Mouse (Mus musculus) intestine, embryonic 15.5 days (tissue): Measurements from ENCODE around the gene Lman2l. TPM values are rescaled to one million over a fixed set of nuclear protein-coding genes. Genes with fewer than 3 reads are reported as not detected.

Experiments
- ATAC-seq: fragments of 200-750 bp; cut with Nextera tagmentation; 2 replicates; pipeline ENCODE4 v1.8.0; 2017; ENCODE audit warnings: moderate TSS enrichment, moderate library complexity
- H3K27ac ChIP-seq: fragments of 300-500 bp; sonication (generic); 2 replicates; pipeline ENCODE4 v1.5.1; 2015; ENCODE audit warnings: mild to moderate bottlenecking, inconsistent platforms
- H3K27me3 ChIP-seq: fragments of 300-500 bp; sonication (generic); replicated peaks from 2 replicates; pipeline ENCODE4 v1.6.1; 2015; ENCODE audit warnings: inconsistent platforms
- H3K36me3 ChIP-seq: fragments of 300-500 bp; sonication (generic); 2 replicates; pipeline ENCODE4 v1.6.1; 2015; ENCODE audit warnings: inconsistent platforms
- H3K4me1 ChIP-seq: fragments of 300-500 bp; sonication (generic); replicated peaks from 2 replicates; pipeline ENCODE4 v1.6.1; 2015; ENCODE audit warnings: inconsistent platforms
- H3K4me2 ChIP-seq: fragments of 300-500 bp; sonication (generic); replicated peaks from 2 replicates; pipeline ENCODE4 v1.6.1; 2015; ENCODE audit warnings: mild to moderate bottlenecking, inconsistent platforms
- H3K4me3 ChIP-seq: fragments of 300-500 bp; sonication (generic); replicated peaks from 2 replicates; pipeline ENCODE4 v1.5.1; 2015; ENCODE audit warnings: inconsistent platforms
- H3K9ac ChIP-seq: fragments of 300-500 bp; sonication (generic); 2 replicates; pipeline ENCODE4 v1.6.1; 2015; ENCODE audit warnings: inconsistent platforms
- H3K9me3 ChIP-seq: fragments of 300-500 bp; sonication (generic); 2 replicates; pipeline ENCODE4 v1.6.1; 2016; ENCODE audit warnings: inconsistent platforms
- WGBS: fragments of 180-500 bp; shearing (Covaris S2); methylation state at CpG from one replicate; pipeline ENCODE4 v1.1.7; 2015; 5-methylcytosine and 5-hydroxymethylcytosine counted together
- polyA plus RNA-seq: library from polyadenylated mRNA; unstranded; fragments of >200 nt; fragmentation: Nextera tagmentation; extraction: Ambion mirVana; gene quantifications from 2 replicates; pipeline ENCODE4 v1.2.1, GENCODE M21; 2015

Lman2l gene
- 32.7 and 33.3 TPM in 2 replicates for polyA plus RNA-seq

DNA sequence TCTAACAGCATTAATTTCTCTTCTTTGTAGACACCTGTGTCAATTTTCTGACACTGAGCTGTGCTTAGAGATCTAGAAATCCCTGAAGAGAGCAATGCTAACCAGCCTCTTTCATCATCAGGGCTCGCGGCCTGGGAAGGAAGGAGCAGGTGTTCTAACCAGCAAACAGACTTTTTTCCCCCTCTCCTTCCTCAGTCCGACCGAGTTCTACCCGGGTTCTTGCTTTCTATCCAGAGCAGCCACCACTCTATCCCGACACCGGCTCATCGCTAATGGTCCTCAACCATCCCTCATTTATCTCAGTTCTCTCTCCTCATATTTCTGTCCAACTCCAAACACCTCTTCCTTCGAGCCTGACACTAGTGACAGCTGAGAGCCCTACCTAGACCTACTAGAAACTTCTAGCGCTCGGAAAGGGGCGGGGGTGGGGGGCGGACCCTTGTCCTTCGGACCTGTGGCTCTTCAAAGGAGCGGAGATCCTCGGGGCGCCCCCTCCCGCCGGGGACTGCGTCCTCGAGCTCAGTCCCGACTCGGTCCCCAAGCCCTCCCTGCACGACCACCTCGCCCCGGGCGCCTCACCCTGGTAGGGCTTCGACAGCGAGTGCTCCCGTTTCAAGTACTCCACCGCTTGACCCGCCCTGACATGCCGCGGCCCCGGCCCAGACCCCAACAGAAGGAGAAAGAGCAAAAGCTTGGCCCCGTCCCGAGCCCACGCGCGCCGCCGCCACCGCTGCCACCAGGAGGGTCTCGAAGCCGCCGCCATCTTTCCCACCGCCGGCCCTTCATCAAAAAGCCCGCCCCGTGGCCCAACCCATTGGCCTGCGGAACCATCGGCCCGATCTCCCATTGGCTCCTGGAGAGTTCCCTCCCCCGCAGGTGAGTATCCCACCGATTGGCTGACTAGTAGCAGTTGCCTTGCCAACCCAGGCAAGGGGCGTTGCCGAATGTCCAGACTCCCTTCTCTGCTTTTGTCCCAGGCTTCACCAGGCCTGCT lies at the start of gene Lman2l:
TSS of gene Lman2l (minus strand) at position 801 of the 994 bp plus-strand sequence.
- Histone ChIP-seq H3K4me3 (peak within 1 kb of the TSS; percentile 91), H3K27me3 (no peaks in the 10 kb centered on the region), H3K9me3 (no peaks in the 10 kb centered on the region), H3K4me1 (0 out of 2 replicates have a peak, but pooled peaks cover 9% of the 10 kb centered on the region), H3K36me3 (no peaks in the 10 kb centered on the region), H3K4me2 (peak within 1 kb of the TSS; percentile 78), H3K9ac (peak within 1 kb of the TSS; percentile 71), H3K27ac (peak within 1 kb of the TSS; percentile 75)
- ATAC-seq = peak; percentile 100
- WGBS = under 1% methylated on average over 57 of the region's 57 CpGs

DNA sequence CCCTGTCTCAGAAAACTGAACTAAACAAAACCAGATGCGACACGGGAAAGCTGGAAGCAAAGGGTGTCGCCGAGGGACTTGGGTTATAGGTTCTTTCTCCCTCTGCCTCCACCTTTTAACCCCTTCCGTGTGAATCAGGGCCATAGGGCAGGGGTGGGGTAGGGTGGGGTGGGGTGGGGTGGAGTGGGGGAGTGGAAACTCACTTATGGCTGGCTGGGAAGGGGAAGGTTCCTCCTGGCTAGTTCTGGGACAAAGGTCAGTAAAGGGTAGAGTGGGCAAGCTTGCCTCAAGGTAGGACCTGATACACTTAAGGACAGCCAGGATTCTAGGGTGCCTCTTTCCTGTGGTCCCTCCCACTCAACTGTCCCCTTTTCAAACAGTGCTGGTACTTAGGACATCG lies 48.2 kb upstream of the Lman2l start:
- H3K27ac ChIP-seq = 0 out of 2 replicates have a peak overlapping the region, but pooled peaks have one; percentile 36
- peaks cover 16% of the 10 kb centered on the region for H3K4me1 ChIP-seq
- no peak overlapping the region; the same call in 1 of the 2 replicates for H3K4me2 ChIP-seq
- no peaks in the 10 kb centered on the region for H3K27me3 ChIP-seq
- H3K9ac ChIP-seq = no peak overlapping the region
- H3K36me3 ChIP-seq = no peaks in the 10 kb centered on the region
- no peaks in the 10 kb centered on the region for H3K9me3 ChIP-seq
- peak; percentile 72 for ATAC-seq
- whole genome bisulfite sequencing = 61% methylated on average over 6 of the region's 6 CpGs
- H3K4me3 ChIP-seq = no peak overlapping the region

DNA sequence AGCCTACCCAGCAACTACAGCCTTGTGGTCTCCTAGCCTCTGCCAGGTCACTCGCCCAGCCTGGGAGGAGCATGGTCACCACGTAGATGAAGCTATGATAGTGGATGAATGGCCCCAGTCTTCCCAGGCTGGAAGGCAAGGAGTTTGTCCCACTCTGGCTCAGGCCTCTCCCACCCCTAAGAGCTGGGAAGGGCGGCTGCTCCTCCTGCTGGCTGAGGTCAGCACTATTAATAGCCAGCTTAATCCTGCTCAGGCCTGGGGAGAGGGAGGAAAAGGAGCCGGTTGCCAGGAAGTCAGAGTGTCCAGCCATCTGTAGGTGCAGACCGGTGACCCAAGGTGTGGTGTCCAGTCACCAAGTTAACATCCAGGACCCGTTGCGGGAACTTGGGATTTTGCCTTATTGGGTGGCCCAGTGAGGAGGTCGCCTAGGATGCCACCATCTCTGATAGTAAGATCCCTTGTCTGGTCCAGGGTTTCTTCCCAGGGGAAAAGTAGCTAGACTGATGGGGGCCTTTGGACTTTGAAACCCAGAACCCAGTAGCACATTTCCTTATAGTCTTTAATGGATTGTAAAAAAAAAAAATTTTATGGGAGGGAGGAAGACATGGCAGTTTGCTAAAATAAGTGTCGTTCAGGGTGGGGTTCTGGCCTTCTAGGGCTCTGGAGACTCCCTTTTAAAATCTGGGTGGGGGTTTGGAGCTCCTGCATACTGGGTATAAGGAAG lies 47.5 kb upstream of the Lman2l start:
- no peak overlapping the region for H3K4me3 ChIP-seq
- peak overlapping the region; percentile 29; the same call in 1 of the 2 replicates for H3K9ac ChIP-seq
- H3K27me3 ChIP-seq = no peaks in the 10 kb centered on the region
- no peaks in the 10 kb centered on the region for H3K9me3 ChIP-seq
- H3K4me2 ChIP-seq = peak overlapping the region; percentile 33
- H3K27ac ChIP-seq = peak overlapping the region; percentile 72
- no peaks in the 10 kb centered on the region for H3K36me3 ChIP-seq
- peaks cover 16% of the 10 kb centered on the region for H3K4me1 ChIP-seq
- WGBS = 37% methylated on average over 9 of the region's 9 CpGs
- peak; percentile 85 for ATAC-seq

DNA sequence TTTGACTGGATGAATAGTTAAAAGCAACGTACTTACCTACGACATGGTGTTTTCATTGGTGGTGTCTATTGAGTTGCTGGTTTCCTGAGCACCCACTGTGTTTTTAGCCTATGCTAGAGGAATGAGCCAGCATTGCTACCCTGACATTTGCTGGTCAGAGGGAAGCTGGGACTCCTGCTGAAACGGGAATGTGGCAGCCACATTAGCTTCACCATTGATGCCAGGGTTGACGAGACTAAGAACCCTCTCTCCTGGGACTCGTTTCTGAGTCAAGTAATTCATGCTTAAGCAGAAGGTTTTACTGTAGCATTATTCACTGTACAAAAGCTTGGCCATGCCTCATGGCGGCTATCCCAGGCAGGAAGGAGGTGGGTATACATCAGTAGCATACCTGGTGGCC lies 44.6 kb upstream of the Lman2l start:
- H3K9me3 ChIP-seq = no peaks in the 10 kb centered on the region
- peaks cover 22% of the 10 kb centered on the region for H3K4me1 ChIP-seq
- H3K4me2 ChIP-seq = no peak overlapping the region
- no peaks in the 10 kb centered on the region for H3K27me3 ChIP-seq
- no peaks in the 10 kb centered on the region for H3K36me3 ChIP-seq
- 83% methylated on average over 6 of the region's 6 CpGs for WGBS
- H3K4me3 ChIP-seq = no peak overlapping the region
- no peak overlapping the region for H3K9ac ChIP-seq
- H3K27ac ChIP-seq = no peak overlapping the region
- ATAC-seq = no peak

DNA sequence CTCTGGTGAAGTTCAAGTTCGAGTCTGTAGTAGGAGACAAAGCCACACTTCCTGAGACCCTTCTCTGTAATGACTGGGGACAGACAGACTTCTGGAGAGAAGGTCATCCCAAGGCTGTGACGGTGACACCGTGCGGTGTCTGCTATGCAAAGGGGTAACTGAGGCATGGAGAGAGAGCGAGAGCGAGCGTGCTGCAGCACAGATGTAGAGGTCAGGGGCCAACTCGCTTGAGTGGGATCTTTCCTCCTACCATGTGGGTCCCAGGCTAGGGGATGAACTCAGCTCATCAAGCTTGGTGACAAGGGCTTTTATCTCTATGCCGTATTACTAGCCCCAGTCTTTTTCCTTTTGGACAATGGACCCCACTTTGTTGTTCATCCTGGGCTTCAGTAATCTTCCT lies 42.0 kb upstream of the Lman2l start:
- peaks cover 23% of the 10 kb centered on the region; the same call in 1 of the 2 replicates for H3K4me1 ChIP-seq
- ATAC-seq = no peak
- H3K4me2 ChIP-seq = no peak overlapping the region
- WGBS = 89% methylated on average over 9 of the region's 9 CpGs
- H3K27me3 ChIP-seq = no peaks in the 10 kb centered on the region
- H3K4me3 ChIP-seq = no peak overlapping the region
- H3K9me3 ChIP-seq = no peaks in the 10 kb centered on the region
- H3K27ac ChIP-seq = no peak overlapping the region
- no peak overlapping the region for H3K9ac ChIP-seq
- H3K36me3 ChIP-seq = no peaks in the 10 kb centered on the region

DNA sequence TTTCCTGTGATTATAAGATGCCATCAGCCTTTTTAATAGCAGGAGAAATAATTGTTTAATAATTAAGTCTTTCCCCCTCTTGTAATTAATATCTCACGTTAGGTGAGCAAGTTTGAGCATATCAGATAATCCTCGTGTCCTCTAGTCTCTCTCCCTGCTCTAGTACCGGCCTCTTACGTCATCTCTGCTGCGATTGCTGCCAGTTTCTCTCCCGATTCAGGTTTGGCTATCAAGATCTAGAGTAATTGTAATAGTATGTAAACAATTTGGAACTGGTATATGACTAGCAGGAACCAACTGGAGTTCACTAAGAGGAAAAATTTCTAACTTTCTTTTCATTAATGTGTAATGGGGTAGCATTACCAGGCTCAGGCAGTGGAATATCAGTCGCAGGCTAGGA lies 40.0 kb upstream of the Lman2l start:
- Histone ChIP-seq H3K4me1 (peaks cover 17% of the 10 kb centered on the region; the same call in 1 of the 2 replicates), H3K4me3 (no peak overlapping the region), H3K9me3 (no peaks in the 10 kb centered on the region), H3K9ac (no peak overlapping the region), H3K27me3 (no peaks in the 10 kb centered on the region), H3K27ac (no peak overlapping the region), H3K36me3 (no peaks in the 10 kb centered on the region), H3K4me2 (no peak overlapping the region)
- no peak for ATAC-seq
- 51% methylated on average over 7 of the region's 7 CpGs for WGBS

DNA sequence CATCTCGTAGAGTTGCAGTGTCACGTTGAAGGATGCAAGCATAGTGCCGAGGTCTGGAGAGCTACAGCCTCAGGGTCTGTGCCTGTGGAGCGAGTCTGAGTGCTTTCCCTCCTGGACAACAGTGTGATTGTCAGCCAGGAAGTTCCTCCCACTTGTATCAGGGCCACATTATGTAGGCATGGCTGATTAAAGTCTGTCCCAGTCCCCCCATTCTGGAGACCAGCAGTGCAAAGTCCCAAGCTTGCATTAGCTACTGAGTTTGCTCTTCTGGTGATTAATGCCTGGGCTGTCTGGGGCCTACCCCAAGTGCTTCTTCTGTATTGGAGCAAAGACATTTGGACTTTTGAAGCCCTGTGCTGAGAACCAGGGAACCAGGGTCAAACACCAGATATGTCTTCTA lies 38.8 kb upstream of the Lman2l start:
- Histone ChIP-seq H3K9me3 (no peaks in the 10 kb centered on the region), H3K36me3 (peaks cover 1% of the 10 kb centered on the region; the same call in 1 of the 2 replicates), H3K9ac (no peak overlapping the region), H3K4me2 (0 out of 2 replicates have a peak overlapping the region, but pooled peaks have one; percentile 9), H3K4me3 (no peak overlapping the region), H3K27ac (peak overlapping the region; percentile 64; the same call in 1 of the 2 replicates), H3K27me3 (no peaks in the 10 kb centered on the region), H3K4me1 (peaks cover 15% of the 10 kb centered on the region; the same call in 1 of the 2 replicates)
- 64% methylated on average over 4 of the region's 4 CpGs for WGBS
- ATAC-seq = peak; percentile 86

DNA sequence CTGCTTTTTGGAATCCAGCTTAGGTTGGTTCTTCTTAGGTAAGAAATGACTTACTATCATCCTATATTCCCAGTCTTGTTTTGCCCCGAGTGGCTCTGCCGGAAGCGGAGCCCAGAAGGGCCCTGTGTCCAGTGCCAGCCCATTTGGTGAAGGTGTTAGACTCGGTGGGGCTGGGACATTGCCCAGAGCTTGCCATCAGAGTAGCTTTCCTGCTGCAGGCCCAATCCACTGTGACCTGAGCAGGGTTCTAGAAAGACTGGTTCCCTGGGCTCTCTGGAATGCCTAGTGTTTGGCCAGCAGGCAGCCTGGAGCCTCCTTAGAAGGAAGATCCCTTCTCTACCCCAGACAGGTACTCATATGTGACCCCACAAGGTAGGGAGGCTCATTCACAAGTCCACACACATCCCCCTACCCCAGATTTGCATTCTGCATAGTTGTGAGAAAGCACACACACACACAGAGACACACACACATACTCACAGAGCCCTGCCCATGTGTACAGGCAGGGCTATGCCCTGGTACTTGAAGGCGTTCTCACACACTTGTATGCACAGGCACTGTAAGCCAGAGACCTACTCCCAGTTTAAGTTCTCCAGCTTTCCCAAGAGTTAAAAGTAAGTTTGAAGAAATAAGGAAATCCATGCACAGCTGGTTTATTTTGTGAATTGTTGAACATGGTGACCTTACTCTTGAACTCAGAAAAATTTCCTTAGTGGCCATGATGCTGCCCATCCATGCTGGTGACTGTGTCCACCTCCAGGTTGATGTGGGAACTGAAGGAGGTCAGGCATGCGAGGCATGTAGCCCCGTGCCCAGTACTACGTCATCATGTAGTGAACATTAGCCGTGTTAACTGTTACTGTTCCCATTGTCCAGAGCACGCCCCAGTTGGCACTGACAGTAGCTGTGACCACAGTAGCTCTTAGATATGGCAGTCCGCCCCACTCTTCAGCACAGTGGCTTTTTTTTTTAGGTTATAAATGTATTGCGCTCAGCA lies 35.1 kb upstream of the Lman2l start:
- no peaks in the 10 kb centered on the region for H3K9me3 ChIP-seq
- H3K9ac ChIP-seq = no peak overlapping the region
- no peak for ATAC-seq
- peaks cover 22% of the 10 kb centered on the region; the same call in 1 of the 2 replicates for H3K4me1 ChIP-seq
- no peak overlapping the region for H3K4me2 ChIP-seq
- 85% methylated on average over 12 of the region's 12 CpGs for WGBS
- H3K27ac ChIP-seq = no peak overlapping the region
- H3K4me3 ChIP-seq = no peak overlapping the region
- H3K27me3 ChIP-seq = no peaks in the 10 kb centered on the region
- peaks cover 4% of the 10 kb centered on the region; the same call in 1 of the 2 replicates for H3K36me3 ChIP-seq

DNA sequence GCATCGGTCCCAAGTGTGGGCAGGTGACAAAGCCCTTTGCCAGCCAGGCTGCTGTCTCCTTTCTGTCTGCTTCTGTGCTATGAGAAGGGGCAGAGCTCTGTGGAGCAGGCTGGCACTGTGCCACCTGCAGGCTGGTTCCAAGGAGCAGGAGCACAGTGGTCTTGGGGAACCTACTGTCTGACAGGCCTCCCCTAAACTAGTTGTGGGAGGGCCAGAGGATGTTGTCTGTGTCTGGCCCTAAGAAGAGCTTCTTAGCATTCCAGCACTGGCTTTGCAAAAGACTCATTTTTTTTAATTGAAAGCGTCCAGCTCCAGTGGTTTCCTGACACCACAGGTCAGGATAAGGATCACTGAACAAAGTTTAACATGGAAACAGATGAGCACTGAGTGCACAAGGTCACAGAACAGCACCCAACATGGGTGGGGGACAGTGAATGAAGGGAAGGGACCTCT lies 33.3 kb upstream of the Lman2l start:
- Histone ChIP-seq H3K4me3 (no peak overlapping the region), H3K27me3 (no peaks in the 10 kb centered on the region), H3K9me3 (no peaks in the 10 kb centered on the region), H3K4me1 (peaks cover 29% of the 10 kb centered on the region), H3K27ac (0 out of 2 replicates have a peak overlapping the region, but pooled peaks have one; percentile 2), H3K36me3 (peaks cover 4% of the 10 kb centered on the region; the same call in 1 of the 2 replicates), H3K4me2 (no peak overlapping the region), H3K9ac (no peak overlapping the region)
- 75% methylated on average over 2 of the region's 2 CpGs for WGBS
- ATAC-seq = no peak

DNA sequence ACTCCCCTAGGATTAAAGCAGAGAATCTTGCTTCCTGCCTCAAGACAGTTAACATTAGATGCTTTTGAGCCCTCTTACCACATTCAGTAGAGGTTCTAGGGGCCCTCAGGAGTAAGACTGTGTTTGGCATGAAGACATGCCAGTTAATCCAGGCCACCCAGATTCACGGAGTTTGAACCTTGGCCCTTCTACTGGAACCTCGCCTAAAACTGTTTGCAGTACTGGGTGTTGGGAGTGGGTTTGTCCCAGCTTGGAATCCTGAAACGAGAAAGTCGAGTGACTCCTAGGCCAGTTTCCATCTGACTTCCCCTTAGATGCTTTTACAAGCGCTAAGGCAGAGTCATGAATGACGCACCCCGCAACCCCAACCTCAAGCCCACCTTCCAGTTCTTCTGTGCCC lies 31.4 kb upstream of the Lman2l start:
- Histone ChIP-seq H3K36me3 (peaks cover 4% of the 10 kb centered on the region; the same call in 1 of the 2 replicates), H3K4me3 (peak overlapping the region; percentile 58), H3K4me2 (peak overlapping the region; percentile 78), H3K4me1 (peaks cover 33% of the 10 kb centered on the region), H3K9me3 (no peaks in the 10 kb centered on the region), H3K27me3 (no peaks in the 10 kb centered on the region), H3K27ac (peak overlapping the region; percentile 72), H3K9ac (no peak overlapping the region)
- peak; percentile 50 for ATAC-seq
- 56% methylated on average over 7 of the region's 7 CpGs for WGBS

DNA sequence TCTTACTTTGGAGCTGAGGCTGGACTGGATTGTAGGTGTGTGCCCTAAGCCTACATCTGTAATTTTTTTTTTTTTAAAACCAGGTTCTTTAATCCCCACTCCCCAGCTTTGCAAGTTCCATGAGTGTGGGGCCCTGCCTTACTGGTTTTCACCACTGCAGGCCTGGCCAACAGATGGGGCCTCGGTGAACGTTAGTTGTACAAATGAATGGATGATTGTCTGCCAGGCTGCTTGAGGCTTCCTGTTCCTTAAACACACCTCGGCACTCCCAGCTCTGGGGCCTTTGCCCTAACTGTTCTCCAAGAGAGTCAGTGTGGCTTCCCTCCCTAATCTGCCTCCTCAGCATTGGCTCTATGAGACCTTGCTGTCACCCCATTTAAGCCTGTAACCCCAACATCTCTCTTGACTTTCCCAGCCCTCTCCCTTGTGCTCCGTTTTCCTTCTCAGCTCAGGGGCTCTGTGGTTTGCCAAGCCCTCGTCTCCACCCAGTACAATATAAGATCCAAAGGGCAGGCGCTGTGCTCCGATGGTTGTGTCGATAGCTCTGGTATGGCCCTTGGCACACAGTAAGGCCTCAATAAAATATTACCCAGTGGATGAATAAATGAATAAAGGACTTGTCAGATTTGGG lies 30.5 kb upstream of the Lman2l start:
- Histone ChIP-seq H3K9ac (peak overlapping the region; percentile 63), H3K36me3 (peaks cover 4% of the 10 kb centered on the region; the same call in 1 of the 2 replicates), H3K4me2 (peak overlapping the region; percentile 78), H3K27ac (peak overlapping the region; percentile 72), H3K4me3 (peak overlapping the region; percentile 58), H3K4me1 (peaks cover 33% of the 10 kb centered on the region), H3K27me3 (no peaks in the 10 kb centered on the region), H3K9me3 (no peaks in the 10 kb centered on the region)
- 34% methylated on average over 8 of the region's 8 CpGs for WGBS
- peak; percentile 56 for ATAC-seq
